Mouse (Mus musculus): ENCODE measurements at regions not wholly inside any gene's neighbourhood (a gene's known extent, or its start where the extent isn't known, plus 50 kb on each side); places are given as distances from the start of the nearest gene placed in this dataset.

- DNase-seq (ENCODE audit: low spot score in 2 of 2): no peak
Observed at GRCm38 (mm10) chr3:133818966-133819700, 274.2 kb upstream of the Tet2 start.

- no peak for DNase-seq (ENCODE audit: low spot score in 2 of 2)
Observed at GRCm38 (mm10) chr3:133833739-133834391, 288.9 kb upstream of the Tet2 start.

GRCm38 (mm10) chr3:133834459-133834858, 289.5 kb upstream of the Tet2 start:
- no peak for DNase-seq (ENCODE audit: low spot score in 2 of 2)

GRCm38 (mm10) chr3:133846301-133846700, 301.4 kb upstream of the Tet2 start:
- no peak for DNase-seq (ENCODE audit: low spot score in 2 of 2)

- no peak for DNase-seq (ENCODE audit: low spot score in 2 of 2)
Observed at GRCm38 (mm10) chr3:133874383-133874782, 329.4 kb upstream of the Tet2 start.

- peak; percentile 83 to 87 for DNase-seq (ENCODE audit: low spot score in 2 of 2)
Observed at GRCm38 (mm10) chr3:133876439-133877072, 331.6 kb upstream of the Tet2 start.

- peak; percentile 5 to 14 for DNase-seq (ENCODE audit: low spot score in 2 of 2)
Observed at GRCm38 (mm10) chr3:133877310-133877709, 332.4 kb upstream of the Tet2 start.

GRCm38 (mm10) chr3:133880626-133881025, 335.7 kb upstream of the Tet2 start:
- DNase-seq (ENCODE audit: low spot score in 2 of 2): no peak

GRCm38 (mm10) chr3:133901931-133902330, 334.4 kb upstream of the Cxxc4 start:
- DNase-seq (ENCODE audit: low spot score in 2 of 2): no peak

GRCm38 (mm10) chr3:133922200-133922599, 314.1 kb upstream of the Cxxc4 start:
- no peak for DNase-seq (ENCODE audit: low spot score in 2 of 2)

GRCm38 (mm10) chr3:133965322-133965721, 271.0 kb upstream of the Cxxc4 start:
- DNase-seq (ENCODE audit: low spot score in 2 of 2): no peak

GRCm38 (mm10) chr3:133968176-133968575, 268.1 kb upstream of the Cxxc4 start:
- DNase-seq (ENCODE audit: low spot score in 2 of 2): no peak

- no peak for DNase-seq (ENCODE audit: low spot score in 2 of 2)
Observed at GRCm38 (mm10) chr3:133972774-133973173, 263.5 kb upstream of the Cxxc4 start.

GRCm38 (mm10) chr3:133987681-133988080, 248.6 kb upstream of the Cxxc4 start:
- DNase-seq (ENCODE audit: low spot score in 2 of 2): no peak

GRCm38 (mm10) chr3:133993971-133994370, 242.3 kb upstream of the Cxxc4 start:
- no peak for DNase-seq (ENCODE audit: low spot score in 2 of 2)

GRCm38 (mm10) chr3:133999965-134000364, 236.3 kb upstream of the Cxxc4 start:
- DNase-seq (ENCODE audit: low spot score in 2 of 2): no peak

GRCm38 (mm10) chr3:134000595-134000994, 235.7 kb upstream of the Cxxc4 start:
- DNase-seq (ENCODE audit: low spot score in 2 of 2): no peak

- no peak for DNase-seq (ENCODE audit: low spot score in 2 of 2)
Observed at GRCm38 (mm10) chr3:134014805-134015204, 221.5 kb upstream of the Cxxc4 start.

GRCm38 (mm10) chr3:134015412-134015811, 220.9 kb upstream of the Cxxc4 start:
- DNase-seq (ENCODE audit: low spot score in 2 of 2): no peak

- peak in 1 of 2 experiments; percentile 4 for DNase-seq (ENCODE audit: low spot score in 2 of 2)
Observed at GRCm38 (mm10) chr3:134033862-134034261, 202.4 kb upstream of the Cxxc4 start.

GRCm38 (mm10) chr3:134036310-134036934, 199.9 kb upstream of the Cxxc4 start:
- no peak for DNase-seq (ENCODE audit: low spot score in 2 of 2)

GRCm38 (mm10) chr3:134050649-134051048, 185.6 kb upstream of the Cxxc4 start:
- DNase-seq (ENCODE audit: low spot score in 2 of 2): no peak
